Mouse (Mus musculus) CH12.LX (cell line): Measurements from ENCODE around the gene Palm2. TPM values are rescaled to one million over a fixed set of nuclear protein-coding genes. Genes with fewer than 3 reads are reported as not detected.

Experiments
- DNase-seq: peaks from one replicate; pipeline ENCODE4 v3.0.0-alpha.2; 2013; ENCODE audit errors: extremely low read depth
- H3K27ac ChIP-seq: 2 replicates; pipeline ENCODE4 v1.5.1; 2012; ENCODE audit warnings: low read depth, mild to moderate bottlenecking, control low read depth, moderate library complexity; ENCODE audit not compliant: insufficient read depth
- H3K27me3 ChIP-seq: replicated peaks from 2 replicates; pipeline ENCODE3; 2012; ENCODE audit warnings: inconsistent platforms
- H3K36me3 ChIP-seq, 2 experiments: replicated peaks in 1 of 2; 2 replicates each; pipeline versions ENCODE3 to v1.6.1; 2012; ENCODE audit warnings: inconsistent platforms in 1 of 2, low read length in 1 of 2, mild to moderate bottlenecking in 1 of 2, mixed read lengths in 1 of 2, moderate library complexity in 1 of 2; ENCODE audit not compliant: control insufficient read depth in 1 of 2, insufficient read depth in 1 of 2
- H3K4me1 ChIP-seq, 2 experiments: 2 replicates each; pipeline ENCODE4 v1.6.1; 2012; ENCODE audit warnings: inconsistent platforms in 1 of 2, moderate library complexity in 1 of 2; ENCODE audit not compliant: insufficient read depth in 2 of 2, control insufficient read depth in 1 of 2
- H3K4me2 ChIP-seq: 2 replicates; pipeline ENCODE4 v1.6.1; 2012; ENCODE audit warnings: low read depth, mild to moderate bottlenecking, control low read depth; ENCODE audit not compliant: poor library complexity, insufficient read depth, severe bottlenecking
- H3K4me3 ChIP-seq, 3 experiments: fragments of 150-350 bp in 1 of 3; sonication (generic) in 1 of 3; replicated peaks in 1 of 3; 2 replicates each; pipeline versions ENCODE3 to v1.5.1; 2011 to 2012; ENCODE audit warnings: low read depth in 2 of 3, low read length in 2 of 3, mild to moderate bottlenecking in 2 of 3, moderate library complexity in 2 of 3, control low read depth in 1 of 3, improper control_type of control experiment in 1 of 3, inconsistent platforms in 1 of 3, mixed read lengths in 1 of 3; ENCODE audit not compliant: poor library complexity in 1 of 3
- H3K79me2 ChIP-seq: replicated peaks from 2 replicates; pipeline ENCODE4 v1.6.1; 2012; ENCODE audit warnings: mild to moderate bottlenecking, moderate library complexity; ENCODE audit not compliant: control insufficient read depth, poor library complexity, insufficient read depth, severe bottlenecking; ENCODE audit errors: extremely low read depth
- H3K9ac ChIP-seq: 2 replicates; pipeline ENCODE4 v1.6.1; 2012; ENCODE audit warnings: low read depth, mild to moderate bottlenecking, control low read depth, moderate library complexity; ENCODE audit not compliant: insufficient read depth
- H3K9me3 ChIP-seq: replicated peaks from 2 replicates; pipeline ENCODE3; 2012; ENCODE audit warnings: low read length, inconsistent platforms, mixed read lengths
- ELF1 ChIP-seq: IDR thresholded peaks from 2 replicates; pipeline ENCODE4 v1.6.1; 2014; ENCODE audit warnings: low read depth, mild to moderate bottlenecking, inconsistent platforms, low read length, improper control_type of control experiment
- JUN ChIP-seq: IDR thresholded peaks from 2 replicates; pipeline ENCODE4 v1.6.1; 2011; ENCODE audit warnings: low read depth, mild to moderate bottlenecking, low read length, improper control_type of control experiment, moderate library complexity; ENCODE audit not compliant: insufficient read depth
- MAFK ChIP-seq: IDR thresholded peaks from 2 replicates; pipeline ENCODE4 v1.6.1; 2011; ENCODE audit warnings: low read length, improper control_type of control experiment; ENCODE audit not compliant: insufficient replicate concordance
- MAX ChIP-seq: IDR thresholded peaks from 2 replicates; pipeline ENCODE4 v1.6.1; 2011; ENCODE audit warnings: low read length, improper control_type of control experiment
- MAZ ChIP-seq: IDR thresholded peaks from 2 replicates; pipeline ENCODE4 v1.6.1; 2012; ENCODE audit warnings: low read depth, mild to moderate bottlenecking, inconsistent platforms, low read length, improper control_type of control experiment, moderate library complexity
- NELFE ChIP-seq: IDR thresholded peaks from 2 replicates; pipeline ENCODE4 v1.6.1; 2011; ENCODE audit warnings: low read depth, low read length, improper control_type of control experiment
- NRF1 ChIP-seq: IDR thresholded peaks from 2 replicates; pipeline ENCODE4 v1.6.1; 2014; ENCODE audit warnings: low read depth, mild to moderate bottlenecking, inconsistent platforms, low read length, improper control_type of control experiment, moderate library complexity
- PAX5 ChIP-seq: IDR thresholded peaks from 2 replicates; pipeline ENCODE4 v1.6.1; 2012; ENCODE audit warnings: low read length, inconsistent platforms, mixed read lengths
- POLR2A ChIP-seq: IDR thresholded peaks from 2 replicates; pipeline ENCODE4 v1.6.1; 2011; ENCODE audit warnings: low read depth, mild to moderate bottlenecking, improper control_type of control experiment, low read length
- RAD21 ChIP-seq: IDR thresholded peaks from 2 replicates; pipeline ENCODE4 v1.6.1; 2011; ENCODE audit warnings: low read depth, mild to moderate bottlenecking, low read length, improper control_type of control experiment, moderate library complexity
- RCOR1 ChIP-seq: conservative IDR thresholded peaks from 2 replicates; pipeline ENCODE4 v1.6.1; 2012; ENCODE audit warnings: low read depth, mild to moderate bottlenecking, inconsistent platforms, low read length, improper control_type of control experiment
- SIN3A ChIP-seq: IDR thresholded peaks from 2 replicates; pipeline ENCODE4 v1.6.1; 2012; ENCODE audit warnings: low read length, improper control_type of control experiment, inconsistent platforms
- SMC3 ChIP-seq: IDR thresholded peaks from 2 replicates; pipeline ENCODE4 v1.6.1; 2011; ENCODE audit warnings: low read depth, low read length, improper control_type of control experiment
- TCF12 ChIP-seq: IDR thresholded peaks from 2 replicates; pipeline ENCODE4 v1.6.1; 2014; ENCODE audit warnings: low read depth, mild to moderate bottlenecking, inconsistent platforms, low read length, improper control_type of control experiment
- USF1 ChIP-seq: IDR thresholded peaks from 2 replicates; pipeline ENCODE4 v1.6.1; 2014; ENCODE audit warnings: low read depth, mild to moderate bottlenecking, inconsistent platforms, low read length, improper control_type of control experiment
- USF2 ChIP-seq: conservative IDR thresholded peaks from 2 replicates; pipeline ENCODE4 v1.6.1; 2011; ENCODE audit warnings: low read depth, low read length, improper control_type of control experiment
- ZC3H11A ChIP-seq: IDR thresholded peaks from 2 replicates; pipeline ENCODE4 v1.6.1; 2012; ENCODE audit warnings: low read depth, mild to moderate bottlenecking, inconsistent platforms, low read length, improper control_type of control experiment
- ZKSCAN1 ChIP-seq: IDR thresholded peaks from 2 replicates; pipeline ENCODE4 v1.6.1; 2012; ENCODE audit warnings: low read depth, inconsistent platforms, low read length, improper control_type of control experiment, borderline replicate concordance
- ZMIZ1 ChIP-seq: IDR thresholded peaks from 2 replicates; pipeline ENCODE4 v1.6.1; 2012; ENCODE audit warnings: low read depth, mild to moderate bottlenecking, inconsistent platforms, low read length, improper control_type of control experiment
- dilution Hi-C: fragments of 300-500 bp; cut with MboI; formaldehyde crosslinking; loops from 2 replicates; pipeline ENCODE4 v1.14.3; 2020; ENCODE audit warnings: low sequenced_read_pairs; ENCODE audit not compliant: extremely low pct_unique_long_range_greater_than_20kb, extremely low pct_ligation_motif_present
- in situ Hi-C: fragments of 300-500 bp; cut with MboI; formaldehyde crosslinking; loops from 3 replicates; pipeline ENCODE4 v1.14.3; 2019; ENCODE audit warnings: low sequenced_read_pairs, low pct_ligation_motif_present, low pct_unique_long_range_greater_than_20kb, mixed read lengths
- polyA plus RNA-seq: library from polyadenylated mRNA; unstranded; fragments of >175 nt; gene quantifications from 2 replicates; pipeline ENCODE4 v1.2.1, GENCODE M21; 2012; ENCODE audit warnings: low read depth; ENCODE audit not compliant: insufficient read length
- total RNA-seq, 2 experiments: library from RNA; depleted of rRNA; stranded (reverse); fragments of 300-350 nt in 1 of 2; fragments of >200 nt in 1 of 2; gene quantifications; 2 replicates each; pipeline ENCODE4 v1.2.3; 2012 to 2014

The Palm2 gene
- total and polyA plus RNA-seq, 3 experiments, result not detected

DNA sequence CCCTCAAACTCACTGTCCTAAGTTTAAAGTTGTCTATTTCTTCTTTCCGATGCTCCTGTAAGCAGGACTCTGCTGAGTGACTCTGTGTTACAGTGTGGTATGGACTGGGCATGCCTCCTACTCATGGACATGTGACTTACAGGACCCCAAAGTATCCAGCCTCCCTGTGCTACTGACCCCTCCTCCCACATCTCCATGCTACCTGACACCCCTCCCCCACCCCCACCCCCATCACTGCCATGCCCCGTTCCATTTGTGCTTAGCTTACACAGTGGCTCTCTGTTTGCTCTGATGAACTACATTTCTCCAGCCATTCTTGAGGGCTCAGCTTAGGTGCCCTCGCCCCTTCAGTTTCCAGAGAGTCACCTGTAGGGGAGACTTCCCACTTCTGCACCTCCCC, 252.7 kb downstream of the Palm2 start:
- Histone ChIP-seq H3K4me1 (peaks cover 19 to 39% of the 10 kb centered on the region in 2 experiments), H3K27me3 (no peaks in the 10 kb centered on the region), H3K9ac (no peak overlapping the region), H3K4me2 (no peak overlapping the region), H3K9me3 (no peaks in the 10 kb centered on the region), H3K4me3 (no peak overlapping the region), H3K79me2 (no peaks in the 10 kb centered on the region), H3K27ac (no peak overlapping the region), H3K36me3 (no peaks in the 10 kb centered on the region)
- in situ Hi-C loops (no loop called here), dilution Hi-C loops (no loop called here)
- TF ChIP-seq POLR2A (no peak), ELF1 (no peak), RAD21 (no peak), ZC3H11A (no peak), ZMIZ1 (no peak), SIN3A (no peak), RCOR1 (no peak), NRF1 (no peak), NELFE (no peak), ZKSCAN1 (no peak), USF2 (no peak), PAX5 (no peak), TCF12 (no peak), MAZ (no peak), MAX (no peak), JUN (no peak), SMC3 (no peak), USF1 (no peak)
- DNase-seq, result no peak

GRCm38 (mm10) chr4:57687583-57687982, 253.5 kb downstream of the Palm2 start:
- H3K27ac ChIP-seq, result no peak overlapping the region
- in situ Hi-C loops, result no loop called here
- H3K4me2 ChIP-seq, result no peak overlapping the region
- TF ChIP-seq MAFK (no peak), USF2 (no peak), ZKSCAN1 (no peak), NELFE (no peak)
- TF ChIP-seq, all 38 proteins: peak for 0
- no peaks in the 10 kb centered on the region for H3K27me3 ChIP-seq
- peaks cover 12 to 31% of the 10 kb centered on the region in 2 experiments for H3K4me1 ChIP-seq
- no peak overlapping the region for H3K4me3 ChIP-seq
- no peak for DNase-seq
- dilution Hi-C loops, result no loop called here
- no peaks in the 10 kb centered on the region for H3K36me3 ChIP-seq
- no peaks in the 10 kb centered on the region for H3K79me2 ChIP-seq
- no peak overlapping the region for H3K9ac ChIP-seq
- H3K9me3 ChIP-seq, result no peaks in the 10 kb centered on the region
